Mouse (Mus musculus): ENCODE results near the gene Aco2.

Aco2 gene

DNA sequence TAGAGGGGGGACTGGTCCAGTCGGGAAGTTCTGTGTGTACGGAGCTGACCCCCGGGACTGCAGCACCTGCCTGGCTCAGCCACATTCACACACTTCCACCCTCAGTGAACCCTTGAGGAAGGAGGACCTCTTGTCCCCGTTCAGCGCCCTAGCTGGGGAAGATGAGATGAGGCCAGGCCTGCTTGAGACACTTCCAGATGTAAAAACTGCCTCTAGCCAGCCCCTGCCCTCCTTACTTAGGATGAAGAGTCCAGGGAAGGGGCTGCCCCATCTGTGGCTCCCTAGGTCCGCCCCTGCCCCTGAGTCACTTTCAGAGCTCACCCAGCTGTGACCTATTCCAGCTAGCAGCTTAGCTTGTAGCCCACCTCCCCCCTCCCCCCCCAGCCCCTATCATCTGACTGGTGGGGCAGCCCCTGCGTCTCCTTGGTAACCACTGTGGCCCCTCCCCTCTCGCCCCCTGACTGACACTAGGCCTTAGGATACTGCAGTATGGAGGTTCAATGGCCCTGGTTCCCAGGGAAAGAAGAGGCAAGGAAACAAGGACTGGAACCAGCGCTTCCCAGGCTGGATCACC, 71.2 kb downstream of the Aco2 start:
- in situ Hi-C loops (cut with MboI; ENCODE audit: low sequenced_read_pairs), result no loop called here

DNA sequence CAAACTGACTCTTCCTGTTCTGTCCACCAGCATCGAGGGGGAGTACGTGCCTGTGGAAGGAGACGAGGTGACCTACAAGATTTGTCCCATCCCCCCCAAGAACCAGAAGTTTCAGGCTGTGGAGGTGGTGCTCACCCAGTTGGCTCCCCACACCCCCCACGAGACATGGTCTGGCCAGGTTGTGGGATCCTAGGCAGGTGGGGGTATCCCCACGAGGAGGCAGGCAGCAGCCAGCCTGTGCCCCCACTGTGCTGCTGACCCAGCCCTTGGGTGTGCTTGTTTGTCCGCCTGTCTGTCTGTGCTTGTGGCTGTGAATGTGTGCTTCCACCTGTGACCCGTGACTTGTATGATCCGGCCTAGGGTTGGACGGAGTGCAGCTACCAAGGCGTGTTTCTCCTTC, 77.0 kb downstream of the Aco2 start:
- in situ Hi-C loops (cut with MboI; ENCODE audit: low sequenced_read_pairs), result no loop called here

DNA sequence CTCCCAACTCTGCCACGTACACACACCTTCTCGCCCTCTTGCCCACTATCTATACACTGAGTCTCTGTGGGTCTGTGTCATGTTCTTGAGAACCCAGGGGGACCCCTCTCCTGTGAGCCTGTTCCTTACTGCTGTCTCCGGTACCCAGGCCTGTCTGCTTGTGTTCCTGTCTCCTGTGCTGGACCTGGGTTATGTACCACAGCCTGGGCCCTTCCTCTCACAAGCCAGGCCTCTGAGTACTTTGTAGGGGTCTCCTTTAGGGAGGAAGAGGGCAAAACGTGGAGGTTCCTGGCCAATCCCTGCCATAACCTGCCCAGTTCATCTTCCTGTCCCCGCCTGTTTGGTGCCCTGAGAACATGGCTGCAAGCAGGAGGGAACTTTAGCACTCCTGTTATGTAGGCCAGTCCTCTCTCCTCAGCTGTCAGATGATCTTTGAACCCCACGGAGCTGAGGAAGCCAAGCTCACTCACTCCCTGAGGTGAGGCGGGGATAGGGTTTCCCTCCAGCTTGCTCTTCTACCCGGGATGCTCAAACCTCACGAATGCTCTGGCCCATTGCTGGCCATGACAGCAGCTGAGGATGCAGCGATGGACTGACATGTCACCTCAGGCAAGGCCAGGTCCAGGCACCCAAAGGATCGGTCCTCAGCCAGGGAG, 77.5 kb downstream of the Aco2 start:
- in situ Hi-C loops (cut with MboI; ENCODE audit: low sequenced_read_pairs), result no loop called here

DNA sequence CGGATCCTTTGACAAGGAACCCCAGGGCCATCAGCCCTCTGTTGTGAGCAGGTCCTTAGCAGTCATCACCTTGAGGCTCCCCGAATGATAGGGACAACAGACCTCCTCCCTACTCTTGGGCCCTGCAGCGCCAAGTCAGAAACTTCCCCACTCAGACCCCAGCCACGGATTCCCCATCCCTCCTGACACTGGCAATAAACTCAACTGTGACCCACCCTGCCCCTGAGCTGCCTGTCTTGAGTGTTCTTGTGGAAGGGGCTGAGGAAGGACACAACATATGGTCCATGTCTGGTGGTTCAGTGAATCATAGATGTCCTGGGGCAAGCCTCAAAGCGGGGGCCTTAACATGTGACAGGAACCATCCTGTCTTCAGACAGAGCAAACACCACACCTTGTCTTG, 78.6 kb downstream of the Aco2 start:
- in situ Hi-C loops (cut with MboI; ENCODE audit: low sequenced_read_pairs), result no loop called here

- in situ Hi-C loops (cut with MboI; ENCODE audit: low sequenced_read_pairs), result no loop called here
Observed at GRCm38 (mm10) chr15:81951159-81951558, 79.0 kb downstream of the Aco2 start.

DNA sequence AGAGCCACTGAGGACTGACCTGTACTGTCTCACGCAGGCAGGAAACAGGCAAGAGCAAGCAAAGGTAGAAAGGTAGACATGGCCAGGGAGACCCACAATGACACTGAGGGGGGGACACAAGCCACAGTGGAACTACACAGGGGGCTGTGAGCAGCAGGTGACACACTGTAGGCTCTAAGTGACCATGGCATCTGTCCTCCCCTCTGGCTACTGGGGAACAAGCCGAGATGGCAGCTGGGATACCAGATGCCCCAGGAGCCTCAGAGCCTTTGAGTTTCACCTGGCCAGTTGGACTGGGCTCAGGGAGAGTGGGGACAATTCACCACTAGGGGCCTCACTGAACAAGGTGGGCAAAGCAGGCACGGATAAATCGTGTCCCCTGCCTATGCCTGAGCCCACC, 80.2 kb downstream of the Aco2 start:
- in situ Hi-C loops (cut with MboI; ENCODE audit: low sequenced_read_pairs), result no loop called here

- in situ Hi-C loops (cut with MboI; ENCODE audit: low sequenced_read_pairs), result no loop called here
Observed at GRCm38 (mm10) chr15:81954151-81954583, 82.1 kb downstream of the Aco2 start.

DNA sequence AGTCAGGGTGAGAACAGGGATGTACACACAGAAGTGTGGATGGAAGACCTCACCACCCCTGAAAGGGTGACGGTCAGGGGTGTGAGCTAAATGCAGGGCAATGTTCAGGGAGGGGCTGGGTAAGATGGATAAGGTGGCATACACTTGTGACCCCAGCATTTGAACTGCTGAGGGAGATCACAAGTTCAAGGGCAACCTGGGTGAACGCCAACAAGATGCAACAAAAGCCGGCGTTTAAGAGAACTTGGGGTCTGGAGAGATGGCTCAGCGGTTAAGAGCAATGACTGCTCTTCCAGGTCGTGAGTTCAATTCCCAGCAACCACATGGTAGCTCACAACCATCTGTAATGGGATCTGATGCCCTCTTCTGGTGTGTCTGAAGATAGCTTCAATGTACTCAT, 82.6 kb downstream of the Aco2 start:
- in situ Hi-C loops (cut with MboI; ENCODE audit: low sequenced_read_pairs), result no loop called here

- in situ Hi-C loops (cut with MboI; ENCODE audit: low sequenced_read_pairs), result no loop called here
Observed at GRCm38 (mm10) chr15:81955414-81955813, 83.3 kb downstream of the Aco2 start.

DNA sequence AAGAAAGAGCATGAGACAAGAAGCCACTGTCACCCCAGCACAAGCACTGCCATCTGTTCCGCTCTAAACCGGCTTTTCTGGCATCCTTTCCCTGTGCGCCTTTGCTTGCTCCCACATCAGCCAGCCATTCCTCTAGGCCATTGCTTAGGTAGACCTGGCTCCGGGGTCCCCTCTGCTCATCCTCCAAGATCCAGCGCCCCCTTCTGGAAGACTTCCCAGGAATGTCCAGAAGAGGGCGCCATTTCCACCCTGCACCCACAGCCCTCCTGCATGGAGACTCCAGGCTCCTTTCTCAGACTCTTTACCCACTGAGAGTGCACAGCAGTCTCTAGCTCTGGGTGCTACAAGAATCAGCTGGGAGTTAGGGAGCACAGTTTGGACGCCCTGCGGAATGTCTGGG, 84.3 kb downstream of the Aco2 start:
- in situ Hi-C loops (cut with MboI; ENCODE audit: low sequenced_read_pairs), result no loop called here

DNA sequence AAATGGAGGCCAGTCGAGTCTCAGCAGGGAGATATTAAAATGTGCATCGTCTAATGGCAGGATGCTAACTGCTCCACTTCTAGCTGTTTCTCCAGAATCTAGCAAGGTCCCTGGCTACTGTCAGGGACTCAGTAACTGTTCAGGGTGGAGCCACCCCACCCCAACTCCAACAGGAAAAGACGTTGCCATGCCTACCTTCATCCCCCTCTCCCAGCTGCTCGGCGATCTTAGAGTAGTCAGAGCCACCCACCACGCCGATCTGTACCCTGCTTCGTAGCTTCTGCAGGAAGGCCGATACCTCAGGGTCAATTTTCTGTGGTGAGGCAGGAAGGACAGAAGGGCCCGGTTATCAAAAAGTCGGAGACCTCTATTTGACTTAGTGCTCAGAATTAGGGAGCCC, 85.5 kb downstream of the Aco2 start:
- in situ Hi-C loops (cut with MboI; ENCODE audit: low sequenced_read_pairs), result no loop called here

DNA sequence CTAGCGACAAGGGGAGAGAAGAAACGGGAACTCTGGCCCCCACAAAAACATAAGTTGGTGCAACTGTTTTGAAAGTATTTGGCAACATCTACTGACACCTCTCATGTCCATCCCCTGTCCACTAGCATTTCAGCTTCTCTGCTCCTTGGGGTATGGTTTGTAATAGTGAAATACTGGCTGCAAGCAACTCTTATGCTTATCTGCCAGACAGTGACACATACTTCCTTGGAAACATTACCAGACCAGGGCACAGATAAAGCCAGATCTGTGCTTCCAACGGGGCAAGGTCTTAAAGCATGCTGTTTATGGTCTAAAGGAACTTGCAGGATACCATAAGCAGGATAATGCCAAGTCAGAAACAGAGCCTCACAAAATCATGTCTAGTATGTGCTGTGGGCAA, 86.8 kb downstream of the Aco2 start:
- in situ Hi-C loops (cut with MboI; ENCODE audit: low sequenced_read_pairs), result no loop called here

- in situ Hi-C loops (cut with MboI; ENCODE audit: low sequenced_read_pairs), result no loop called here
Observed at GRCm38 (mm10) chr15:81960171-81961077, 88.3 kb downstream of the Aco2 start, which contains the start of gene Pmm1. TSS of gene Pmm1 (minus strand) at chr15:81960930.

- in situ Hi-C loops (cut with MboI; ENCODE audit: low sequenced_read_pairs), result no loop called here
Observed at GRCm38 (mm10) chr15:81961078-81961451, 89.0 kb downstream of the Aco2 start.

DNA sequence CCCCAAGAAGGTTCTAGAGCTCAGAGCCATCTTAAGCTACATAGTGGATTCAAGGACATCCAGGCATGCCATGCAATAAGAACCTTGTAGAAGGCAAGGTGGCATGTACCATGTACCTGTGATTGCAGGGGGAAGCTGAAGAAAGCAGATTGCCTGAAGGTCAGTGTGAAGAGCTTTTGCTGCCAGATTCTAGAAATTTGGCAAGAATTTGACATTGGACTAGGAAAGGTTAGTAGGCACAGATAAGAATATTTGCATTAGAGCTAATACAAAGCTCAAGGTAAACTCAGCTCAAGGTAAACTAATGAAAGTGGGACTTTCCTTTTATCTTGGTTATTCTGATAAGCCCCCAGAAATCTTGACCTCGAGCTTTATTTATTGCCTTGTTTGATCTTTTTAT, 92.2 kb downstream of the Aco2 start:
- in situ Hi-C loops (cut with MboI; ENCODE audit: low sequenced_read_pairs), result no loop called here
